Mouse (Mus musculus): ENCODE measurements around the gene Olfr769. TPM values are rescaled to one million over a fixed set of nuclear protein-coding genes. Genes with fewer than 3 reads are reported as not detected.
"Not testable (repeated sequence)": the region's sequence is repeated elsewhere in the genome, so short reads cannot be mapped to it uniquely, and the experiment has no call there.

The Olfr769 gene
- not detected in 2 replicates for polyA plus RNA-seq (2015; fragmentation: Nextera tagmentation; extraction: Ambion mirVana)

- Histone ChIP-seq H3K4me2 (replicated peaks) (no peak within 1 kb of the TSS), H3K9ac (replicated peaks) (no peak within 1 kb of the TSS), H3K36me3 (no peaks in the 10 kb centered on the region), H3K27me3 (no peaks in the 10 kb centered on the region), H3K4me1 (no peaks in the 10 kb centered on the region), H3K4me3 (no peak within 1 kb of the TSS), H3K9me3 (no peaks in the 10 kb centered on the region), H3K27ac (replicated peaks) (no peak within 1 kb of the TSS)
- 84% methylated on average over 2 of the region's 2 CpGs for WGBS
- ATAC-seq (replicated peaks) = no peak
Measured at GRCm38 (mm10) chr10:129117761-129118160, at the start of gene Olfr769. TSS of gene Olfr769 (minus strand) at chr10:129117861.

GRCm38 (mm10) chr10:129164651-129165050 lies 47.0 kb upstream of the Olfr769 start, which contains the start of gene Olfr771:
TSS of gene Olfr771 (minus strand) at chr10:129164751.
- no peak for ATAC-seq (replicated peaks)
- Histone ChIP-seq H3K27ac (replicated peaks) (no peak within 1 kb of the TSS), H3K27me3 (no peaks in the 10 kb centered on the region), H3K36me3 (no peaks in the 10 kb centered on the region), H3K9ac (replicated peaks) (no peak within 1 kb of the TSS), H3K4me2 (replicated peaks) (no peak within 1 kb of the TSS), H3K4me3 (no peak within 1 kb of the TSS), H3K4me1 (no peaks in the 10 kb centered on the region), H3K9me3 (no peaks in the 10 kb centered on the region)
- 89% methylated on average over 1 of the region's 1 CpGs for WGBS

GRCm38 (mm10) chr10:129138898-129139297 lies 21.2 kb upstream of the Olfr769 start, which contains the start of gene Olfr770:
TSS of gene Olfr770 (minus strand) at chr10:129138998.
- no peak for ATAC-seq (replicated peaks)
- 49% methylated on average over 2 of the region's 2 CpGs for WGBS
- Histone ChIP-seq H3K9ac (replicated peaks) (no peak within 1 kb of the TSS), H3K9me3 (no peaks in the 10 kb centered on the region), H3K4me3 (no peak within 1 kb of the TSS), H3K36me3 (no peaks in the 10 kb centered on the region), H3K4me1 (no peaks in the 10 kb centered on the region), H3K27ac (replicated peaks) (no peak within 1 kb of the TSS), H3K27me3 (no peaks in the 10 kb centered on the region), H3K4me2 (replicated peaks) (no peak within 1 kb of the TSS)

- no peaks in the 10 kb centered on the region for H3K9me3 ChIP-seq
Measured at GRCm38 (mm10) chr10:129115146-129115545, 2.5 kb downstream of the Olfr769 start.

GRCm38 (mm10) chr10:129101231-129101630 lies 16.4 kb downstream of the Olfr769 start:
- no peak for ATAC-seq (replicated peaks)

More at GRCm38 (mm10) chr10:129115146-129115545, 2.5 kb downstream of the Olfr769 start:
- Histone ChIP-seq H3K27me3 (no peaks in the 10 kb centered on the region), H3K4me1 (no peaks in the 10 kb centered on the region), H3K27ac (replicated peaks) (no peak overlapping the region), H3K36me3 (no peaks in the 10 kb centered on the region), H3K4me2 (replicated peaks) (no peak overlapping the region), H3K4me3 (no peak overlapping the region), H3K9ac (replicated peaks) (no peak overlapping the region)
- ATAC-seq (replicated peaks) = no peak
- 97% methylated on average over 3 of the region's 3 CpGs for WGBS

GRCm38 (mm10) chr10:129099275-129099674 lies 18.4 kb downstream of the Olfr769 start, which contains the start of gene Olfr768:
TSS of gene Olfr768 (minus strand) at chr10:129099375.
- no peak within 1 kb of the TSS for H3K27ac ChIP-seq (replicated peaks)
- no peak within 1 kb of the TSS for H3K4me3 ChIP-seq
- H3K4me2 ChIP-seq (replicated peaks) = no peak within 1 kb of the TSS
- no peak for ATAC-seq (replicated peaks)
- H3K9me3 ChIP-seq = no peaks in the 10 kb centered on the region
- WGBS = 86% methylated on average over 1 of the region's 1 CpGs
- no peaks in the 10 kb centered on the region for H3K27me3 ChIP-seq
- no peaks in the 10 kb centered on the region for H3K36me3 ChIP-seq
- H3K9ac ChIP-seq (replicated peaks) = no peak within 1 kb of the TSS
- H3K4me1 ChIP-seq = no peaks in the 10 kb centered on the region

More at GRCm38 (mm10) chr10:129101231-129101630, 16.4 kb downstream of the Olfr769 start:
- 41% methylated on average over 3 of the region's 3 CpGs for WGBS
- H3K27ac ChIP-seq (replicated peaks) = no peak overlapping the region
- H3K9me3 ChIP-seq = no peaks in the 10 kb centered on the region
- H3K4me3 ChIP-seq = no peak overlapping the region
- no peak overlapping the region for H3K4me2 ChIP-seq (replicated peaks)
- no peaks in the 10 kb centered on the region for H3K27me3 ChIP-seq
- no peak overlapping the region for H3K9ac ChIP-seq (replicated peaks)
- H3K4me1 ChIP-seq = no peaks in the 10 kb centered on the region
- no peaks in the 10 kb centered on the region for H3K36me3 ChIP-seq

- not testable (repeated sequence) for H3K36me3 ChIP-seq; H3K27ac ChIP-seq (replicated peaks); H3K27me3 ChIP-seq; H3K4me1 ChIP-seq; H3K9ac ChIP-seq (replicated peaks); H3K9me3 ChIP-seq; ATAC-seq (replicated peaks); H3K4me3 ChIP-seq; H3K4me2 ChIP-seq (replicated peaks)
Measured at GRCm38 (mm10) chr10:129082810-129083209, 34.9 kb downstream of the Olfr769 start, which contains the start of gene Olfr767. TSS of gene Olfr767 (minus strand) at chr10:129082910.

GRCm38 (mm10) chr10:129068877-129069276 lies 48.8 kb downstream of the Olfr769 start, which contains the start of gene Olfr766-ps1:
TSS of gene Olfr766-ps1 (minus strand) at chr10:129068977.
- H3K4me3 ChIP-seq = no peak within 1 kb of the TSS
- H3K4me2 ChIP-seq (replicated peaks) = no peak within 1 kb of the TSS
- no peaks in the 10 kb centered on the region for H3K4me1 ChIP-seq
- ATAC-seq (replicated peaks) = no peak
- H3K9me3 ChIP-seq = no peaks in the 10 kb centered on the region
- WGBS = 45% methylated on average over 2 of the region's 2 CpGs
- H3K36me3 ChIP-seq = no peaks in the 10 kb centered on the region
- no peak within 1 kb of the TSS for H3K27ac ChIP-seq (replicated peaks)
- no peak within 1 kb of the TSS for H3K9ac ChIP-seq (replicated peaks)
- no peaks in the 10 kb centered on the region for H3K27me3 ChIP-seq

Other genes with a start within 250 kb of the Olfr769 start
- gene Gdf11, start 226.1 kb downstream of the Olfr769 start, polyA plus RNA-seq (2015; fragmentation: Nextera tagmentation; extraction: Ambion mirVana) = 7.5 and 8.7 TPM in 2 replicates
- 125 and 142 TPM in 2 replicates for gene Cd63, start 216.9 kb downstream of the Olfr769 start, polyA plus RNA-seq (2015; fragmentation: Nextera tagmentation; extraction: Ambion mirVana)
- 11.7 and 12.6 TPM in 2 replicates for gene Rdh5, start 195.0 kb downstream of the Olfr769 start, polyA plus RNA-seq (2015; fragmentation: Nextera tagmentation; extraction: Ambion mirVana)
- gene Bloc1s1, start 193.8 kb downstream of the Olfr769 start, polyA plus RNA-seq (2015; fragmentation: Nextera tagmentation; extraction: Ambion mirVana) = 230 and 251 TPM in 2 replicates
- gene Itga7, start 184.0 kb downstream of the Olfr769 start, polyA plus RNA-seq (2015; fragmentation: Nextera tagmentation; extraction: Ambion mirVana) = 2.1 TPM in 2 replicates
- gene Mettl7b, start 156.9 kb downstream of the Olfr769 start, polyA plus RNA-seq (2015; fragmentation: Nextera tagmentation; extraction: Ambion mirVana) = not detected in 2 replicates
- not detected in 2 replicates for gene Olfr9, start 128.4 kb downstream of the Olfr769 start, polyA plus RNA-seq (2015; fragmentation: Nextera tagmentation; extraction: Ambion mirVana)
- gene Olfr763, start 107.1 kb downstream of the Olfr769 start, polyA plus RNA-seq (2015; fragmentation: Nextera tagmentation; extraction: Ambion mirVana) = not detected in 2 replicates
- not detected in 2 replicates for gene Olfr764-ps1, start 78.0 kb downstream of the Olfr769 start, polyA plus RNA-seq (2015; fragmentation: Nextera tagmentation; extraction: Ambion mirVana)
- not detected in 2 replicates for gene Olfr765, start 67.9 kb downstream of the Olfr769 start, polyA plus RNA-seq (2015; fragmentation: Nextera tagmentation; extraction: Ambion mirVana)
- not detected in 2 replicates for gene Olfr766-ps1, start 48.9 kb downstream of the Olfr769 start, polyA plus RNA-seq (2015; fragmentation: Nextera tagmentation; extraction: Ambion mirVana)
- gene Olfr767, start 35.0 kb downstream of the Olfr769 start, polyA plus RNA-seq (2015; fragmentation: Nextera tagmentation; extraction: Ambion mirVana) = not detected in 2 replicates
- gene Olfr768, start 18.5 kb downstream of the Olfr769 start, polyA plus RNA-seq (2015; fragmentation: Nextera tagmentation; extraction: Ambion mirVana) = not detected in 2 replicates
- not detected in 2 replicates for gene Olfr770, start 21.1 kb upstream of the Olfr769 start, polyA plus RNA-seq (2015; fragmentation: Nextera tagmentation; extraction: Ambion mirVana)
- gene Olfr771, start 46.9 kb upstream of the Olfr769 start, polyA plus RNA-seq (2015; fragmentation: Nextera tagmentation; extraction: Ambion mirVana) = not detected in 2 replicates
- gene Olfr772, start 60.1 kb upstream of the Olfr769 start, polyA plus RNA-seq (2015; fragmentation: Nextera tagmentation; extraction: Ambion mirVana) = not detected in 2 replicates
- not detected in 2 replicates for gene Olfr773, start 69.6 kb upstream of the Olfr769 start, polyA plus RNA-seq (2015; fragmentation: Nextera tagmentation; extraction: Ambion mirVana)
- not detected in 2 replicates for gene Olfr774, start 118.3 kb upstream of the Olfr769 start, polyA plus RNA-seq (2015; fragmentation: Nextera tagmentation; extraction: Ambion mirVana)
- not detected in 2 replicates for gene Olfr775, start 130.6 kb upstream of the Olfr769 start, polyA plus RNA-seq (2015; fragmentation: Nextera tagmentation; extraction: Ambion mirVana)
- not detected in 2 replicates for gene Olfr776, start 141.3 kb upstream of the Olfr769 start, polyA plus RNA-seq (2015; fragmentation: Nextera tagmentation; extraction: Ambion mirVana)
- gene Olfr777, start 153.6 kb upstream of the Olfr769 start, polyA plus RNA-seq (2015; fragmentation: Nextera tagmentation; extraction: Ambion mirVana) = not detected in 2 replicates
- not detected in 2 replicates for gene Olfr780, start 200.3 kb upstream of the Olfr769 start, polyA plus RNA-seq (2015; fragmentation: Nextera tagmentation; extraction: Ambion mirVana)
- not detected in 2 replicates for gene Olfr781, start 211.0 kb upstream of the Olfr769 start, polyA plus RNA-seq (2015; fragmentation: Nextera tagmentation; extraction: Ambion mirVana)
- not detected in 2 replicates for gene Olfr782, start 231.0 kb upstream of the Olfr769 start, polyA plus RNA-seq (2015; fragmentation: Nextera tagmentation; extraction: Ambion mirVana)

Data from forebrain, embryonic 15.5 days (tissue).